Mouse (Mus musculus) layer of hippocampus, postnatal 10 days (tissue): ENCODE measurements around the gene G430095P16Rik. TPM values are rescaled to one million over a fixed set of nuclear protein-coding genes. Genes with fewer than 3 reads are reported as not detected.

Experiments
- DNase-seq, 2 experiments: peaks; one replicate each; pipeline ENCODE4 v3.0.0; 2021; ENCODE audit warnings: low spot score in 2 of 2
- total RNA-seq, 2 experiments: library from RNA; stranded (reverse); gene quantifications; 2 replicates each; pipeline ENCODE4 v1.2.3; 2021

Gene G430095P16Rik
- total RNA-seq, 2 experiments from 2014 or later: not detected

DNA sequence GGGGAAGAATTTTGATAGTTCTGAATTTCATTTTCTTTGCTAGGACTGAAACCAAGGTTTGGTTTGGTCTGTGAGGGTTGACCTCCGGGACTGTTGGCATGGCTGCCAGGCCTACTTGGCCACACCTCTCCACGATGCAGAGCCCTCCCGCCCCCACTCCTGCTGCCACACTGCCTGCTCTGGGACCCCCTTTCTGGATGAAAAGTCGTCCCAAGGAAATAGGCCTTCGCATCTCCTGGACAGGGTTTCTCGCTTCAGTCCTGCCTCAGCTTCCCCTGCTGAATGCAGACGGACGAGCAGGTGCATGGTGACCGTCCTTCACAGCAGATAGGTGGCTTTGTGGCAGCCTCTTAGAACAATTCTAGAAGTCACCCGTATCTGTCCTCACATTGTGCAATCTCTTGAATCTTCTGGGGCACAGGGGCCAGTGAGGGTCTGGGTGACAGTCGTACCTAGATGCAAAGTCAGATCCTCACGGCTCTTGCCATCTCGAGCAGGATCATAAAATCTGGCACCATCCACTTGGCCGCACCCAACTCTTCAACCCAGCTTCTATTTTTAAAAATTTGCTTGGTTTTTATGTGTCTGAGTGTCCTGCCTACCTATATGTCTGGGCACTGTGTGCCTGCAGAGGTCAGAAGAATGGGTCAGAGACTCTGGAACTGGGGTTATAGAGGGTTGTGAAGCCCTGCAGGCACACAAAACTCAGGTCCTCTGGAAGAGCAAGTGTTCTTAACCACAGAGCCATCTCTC is 45.7 kb downstream of the G430095P16Rik start:
- DNase-seq: no peak

DNA sequence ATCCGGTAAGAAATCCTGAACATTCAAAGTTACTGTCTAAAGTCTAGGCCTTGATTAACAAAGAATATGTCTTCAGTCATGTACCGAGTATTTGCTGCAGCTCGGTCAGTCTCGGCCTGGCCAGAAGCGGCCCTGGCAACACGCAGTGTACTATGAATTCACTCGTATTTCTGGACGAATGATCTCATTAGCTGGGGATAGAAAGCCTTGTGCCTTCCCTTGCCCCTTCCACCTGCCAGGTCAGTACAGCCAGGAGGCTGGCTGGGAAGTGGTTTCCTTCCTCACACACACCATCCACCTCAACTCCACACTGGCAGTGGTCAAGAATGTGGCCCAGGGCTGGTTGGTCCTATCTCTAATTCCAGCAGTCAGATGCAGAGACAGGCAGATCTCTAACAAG is 46.5 kb downstream of the G430095P16Rik start:
- DNase-seq: no peak

DNA sequence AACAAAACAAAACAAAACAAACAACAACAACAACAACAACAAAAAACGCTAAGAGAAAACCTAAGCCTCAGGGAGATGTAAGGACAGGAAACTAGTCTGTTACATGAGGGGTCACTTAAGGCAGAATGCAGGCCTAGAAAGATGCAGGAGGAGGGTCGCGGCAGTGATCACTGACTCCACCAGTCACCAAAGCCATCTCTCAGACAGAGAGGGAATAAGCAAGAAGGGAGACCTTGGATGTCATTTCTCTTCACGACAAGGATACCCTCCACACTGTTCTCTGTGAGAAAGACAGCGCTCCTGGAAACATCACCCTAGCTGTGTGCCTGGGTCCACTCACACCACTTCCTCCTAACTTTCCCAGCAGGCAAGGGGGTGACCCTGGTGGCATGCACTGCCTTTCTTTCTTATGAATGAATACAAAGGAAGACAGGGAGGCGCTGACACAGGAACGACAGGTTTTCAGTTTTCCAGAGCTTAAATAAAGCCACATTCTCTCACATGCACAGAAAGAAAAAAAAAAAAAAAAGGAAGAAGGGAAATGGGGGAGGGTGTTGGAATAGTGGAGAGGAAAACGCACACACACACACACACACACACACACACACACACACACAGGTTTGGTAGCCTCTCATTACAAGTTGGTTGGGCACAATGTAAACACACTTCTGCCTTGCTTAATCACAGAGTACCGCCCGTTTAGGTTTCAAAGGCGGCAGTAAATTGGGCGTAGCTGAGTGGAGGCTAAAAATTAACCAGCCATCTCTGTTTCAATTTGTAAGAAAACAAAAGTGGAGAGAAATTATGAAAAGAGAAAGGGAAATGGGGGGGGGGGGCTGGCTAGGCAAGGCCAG is 47.5 kb downstream of the G430095P16Rik start:
- no peak for DNase-seq

DNA sequence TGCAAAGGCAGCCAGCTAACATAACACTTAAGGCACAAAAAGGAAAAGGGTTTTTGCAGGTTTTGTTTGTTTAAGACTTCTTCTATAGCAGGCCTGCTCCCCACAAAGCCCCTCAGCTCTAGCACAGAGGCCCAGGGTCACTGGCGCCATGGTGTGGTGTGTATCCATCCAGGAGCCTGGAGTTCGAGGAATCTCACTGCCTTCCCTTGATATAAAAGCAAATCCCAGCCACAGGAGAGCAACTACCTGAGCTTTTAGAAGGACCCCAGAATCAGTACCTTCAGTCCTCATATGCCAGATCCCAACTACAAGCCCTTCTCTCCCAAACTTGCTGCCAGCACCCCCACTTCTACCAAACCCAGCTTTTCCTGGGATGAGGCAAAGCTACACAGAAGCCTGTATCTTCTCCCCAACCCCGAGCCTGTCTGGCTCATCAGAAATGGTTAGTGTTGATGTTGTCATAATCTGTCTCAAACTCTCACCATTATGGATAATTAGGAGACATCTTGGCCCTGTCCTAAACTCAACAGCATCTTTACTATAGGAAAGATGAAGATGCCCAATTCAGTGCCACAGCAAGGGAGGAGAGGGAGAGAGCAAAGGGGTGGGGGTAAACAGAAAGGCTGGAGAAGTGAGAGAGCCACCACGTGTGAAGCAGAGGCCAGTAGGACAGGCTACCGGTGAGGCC is 48.3 kb downstream of the G430095P16Rik start:
- no peak for DNase-seq

DNA sequence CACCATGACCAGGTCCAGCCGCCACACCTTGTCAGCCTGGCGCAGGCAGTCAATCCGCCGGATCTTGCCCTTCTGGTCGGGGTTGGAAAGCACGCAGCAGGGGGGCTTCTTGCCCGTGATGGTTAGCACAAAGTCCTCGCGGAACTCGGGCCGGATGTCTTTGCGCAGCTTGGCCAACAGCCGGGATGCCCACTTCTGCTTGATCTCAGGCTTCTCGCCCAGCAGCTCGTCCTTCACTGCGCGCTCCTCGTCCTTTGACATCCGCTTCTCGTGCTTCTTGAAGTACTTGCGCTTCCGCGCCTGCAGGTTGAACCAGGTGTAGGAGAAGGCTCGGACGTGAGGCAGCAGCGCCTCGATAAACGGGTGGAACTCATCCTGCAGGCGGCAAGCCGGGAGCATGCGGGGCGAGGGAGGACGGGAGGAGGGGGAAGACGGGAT is 49.2 kb downstream of the G430095P16Rik start:
- peak in 1 of 2 experiments; percentile 64 for DNase-seq

DNA sequence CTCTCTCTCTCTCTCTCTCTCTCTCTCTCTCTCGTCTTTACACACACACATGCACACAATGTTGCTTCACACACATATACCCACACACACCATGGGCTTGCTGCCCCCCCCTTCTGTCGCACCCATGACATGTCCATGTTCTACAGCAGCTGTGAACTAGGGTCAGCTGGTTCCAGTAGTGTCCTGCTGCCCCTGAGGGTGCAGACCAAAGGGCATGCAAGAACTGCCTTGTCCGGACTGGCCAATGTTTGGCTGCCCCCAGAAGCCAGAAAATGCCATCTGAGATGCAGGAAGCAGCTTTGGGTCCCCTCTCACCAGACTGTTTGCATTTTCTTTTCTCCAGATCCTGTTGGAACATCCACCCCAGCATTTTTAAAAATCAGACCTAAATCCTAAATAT is 49.8 kb downstream of the G430095P16Rik start:
- DNase-seq: no peak

DNA sequence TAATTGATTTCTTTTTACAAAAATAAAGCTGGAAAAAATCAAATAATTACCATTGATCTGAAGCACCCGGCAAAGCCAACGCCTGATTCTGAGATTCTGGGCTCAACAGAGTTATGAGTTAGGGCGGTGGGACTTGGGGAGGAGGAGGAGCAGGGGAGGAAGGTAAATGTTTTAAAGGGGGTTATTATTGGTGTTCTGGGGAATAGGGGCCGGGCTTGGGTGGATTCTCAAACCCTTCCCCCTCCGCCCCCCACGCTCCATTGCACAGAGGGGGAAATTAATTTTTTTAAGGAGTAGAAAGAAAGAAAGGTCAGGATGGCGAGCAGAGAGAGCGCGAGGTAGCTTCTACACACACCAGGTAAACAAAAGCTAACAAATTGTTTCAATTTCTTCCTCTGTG is 50.5 kb downstream of the G430095P16Rik start:
- DNase-seq: no peak

DNA sequence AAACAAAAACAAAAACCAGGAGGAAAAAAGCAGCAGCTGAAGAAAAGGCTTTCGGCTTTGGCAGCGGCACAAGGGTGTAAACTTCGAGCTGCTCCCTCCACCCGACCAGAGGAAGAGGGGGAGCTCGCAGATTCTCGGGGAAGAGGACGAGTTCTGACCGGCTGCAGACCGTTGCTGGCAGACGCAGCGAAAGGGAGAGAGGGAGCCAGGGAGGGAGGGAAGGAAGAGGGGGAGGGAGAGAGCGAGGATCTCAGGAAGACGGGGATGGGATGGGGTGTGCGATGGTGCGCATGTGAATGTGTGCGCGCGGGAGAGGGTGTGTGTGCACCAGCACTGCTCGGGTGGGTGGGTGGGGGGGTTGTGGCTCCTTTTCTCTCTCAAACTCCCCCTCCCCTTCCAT is 51.0 kb downstream of the G430095P16Rik start:
- peak; percentile 81 to 83 for DNase-seq

DNA sequence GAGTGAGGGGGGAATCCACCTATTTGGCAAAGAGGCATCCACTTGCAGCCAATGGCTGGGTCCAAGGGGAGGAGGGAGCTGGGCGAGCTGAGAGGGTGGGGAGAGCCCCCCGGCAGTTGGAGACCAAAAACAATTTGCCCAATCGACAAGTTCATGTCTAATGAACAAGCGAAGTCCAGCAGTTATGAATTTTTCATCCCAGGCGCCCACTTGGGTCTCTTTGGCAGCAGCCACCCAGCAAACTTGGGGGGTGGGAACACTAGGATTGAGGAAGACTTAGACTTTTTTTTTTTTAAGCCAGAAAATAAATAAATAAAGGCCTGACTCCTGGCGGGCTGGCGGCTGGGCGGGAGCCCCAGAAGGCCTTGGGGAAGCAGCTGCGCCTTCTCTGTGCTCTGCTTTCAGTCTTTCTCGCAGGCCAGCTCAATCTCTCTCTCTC is 51.7 kb downstream of the G430095P16Rik start:
- peak; percentile 73 to 84 for DNase-seq

DNA sequence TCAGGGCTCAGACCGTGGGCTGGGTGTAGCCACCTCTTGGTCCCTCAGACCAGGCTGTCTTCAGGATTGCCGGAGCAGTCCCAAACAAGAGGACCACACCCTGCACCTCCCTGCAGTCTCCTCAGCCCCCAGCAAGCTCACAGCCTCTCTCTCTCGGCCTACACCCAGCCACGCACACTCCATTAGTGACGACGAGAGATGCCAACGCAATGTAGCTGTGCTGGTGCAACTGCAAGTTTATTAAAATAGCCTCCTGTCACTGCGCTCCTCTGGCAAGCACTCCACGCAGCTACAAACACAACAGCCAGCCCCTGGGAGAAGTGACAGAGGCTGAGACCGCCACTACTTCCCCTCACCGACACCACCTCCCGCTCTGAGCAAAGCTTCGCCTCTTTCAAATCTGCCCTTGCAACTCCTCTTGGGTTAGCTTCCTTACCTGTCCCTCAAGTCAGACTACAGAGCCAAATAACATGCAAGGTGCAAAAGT is 52.3 kb downstream of the G430095P16Rik start:
- no peak for DNase-seq

DNA sequence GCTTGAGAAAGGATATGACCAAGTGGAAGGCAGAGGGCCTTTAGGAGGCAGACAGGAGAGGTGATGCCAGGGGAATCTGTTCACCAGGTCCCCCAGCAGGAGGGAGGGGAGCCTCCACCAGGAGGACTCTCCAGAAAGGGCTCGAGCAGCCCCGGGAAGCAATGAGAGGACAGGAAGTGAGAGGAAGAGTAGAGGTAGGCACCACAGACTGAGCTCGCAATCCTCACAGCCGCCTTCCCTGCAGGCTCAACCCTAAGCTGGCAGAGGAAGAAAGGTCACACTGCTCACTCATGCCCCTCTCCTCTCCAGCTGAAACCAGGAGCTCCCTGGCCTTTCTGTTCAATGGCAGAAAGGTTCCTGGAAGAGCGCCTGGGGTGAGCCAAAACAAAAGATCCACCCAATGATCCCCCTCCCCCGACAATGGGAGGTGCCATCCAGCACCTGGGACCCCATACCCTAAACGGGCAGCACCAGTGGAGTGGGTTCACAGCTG is 52.9 kb downstream of the G430095P16Rik start:
- no peak for DNase-seq

Other genes with a start within 250 kb of the G430095P16Rik start
- gene Ier2, start 60.2 kb upstream of the G430095P16Rik start, total RNA-seq: 10 to 100 TPM; 10.8 to 12.7 TPM
- gene Trmt1, start 36.7 kb upstream of the G430095P16Rik start, total RNA-seq: 100 to 1,000 TPM in 1 of 2 experiments, 10 to 100 TPM in 1; 99.8 to 105 TPM
- gene Nacc1, start 35.1 kb upstream of the G430095P16Rik start, total RNA-seq: 10 to 100 TPM; 73.7 to 75.3 TPM
- gene Lyl1, start 21.6 kb upstream of the G430095P16Rik start, total RNA-seq: 1 to 10 TPM; 4.0 to 5.4 TPM
- 100 to 1,000 TPM; 607 to 678 TPM for gene Nfix, start 77.3 kb downstream of the G430095P16Rik start, total RNA-seq
- 1 to 10 TPM; 6.7 to 7.4 TPM for gene Dand5, start 99.8 kb downstream of the G430095P16Rik start, total RNA-seq
- gene Gadd45gip1, start 108.5 kb downstream of the G430095P16Rik start, total RNA-seq: 10 to 100 TPM; 18.6 to 19.8 TPM
- gene Rad23a, start 117.7 kb downstream of the G430095P16Rik start, total RNA-seq: 10 to 100 TPM; 55.5 to 64.9 TPM
- gene Calr, start 123.9 kb downstream of the G430095P16Rik start, total RNA-seq: 100 to 1,000 TPM; 444 to 464 TPM
- 10 to 100 TPM; 63.2 to 65.0 TPM for gene Farsa, start 134.0 kb downstream of the G430095P16Rik start, total RNA-seq
- gene Syce2, start 149.1 kb downstream of the G430095P16Rik start, total RNA-seq: 10 to 100 TPM; 33.5 to 39.1 TPM
- gene Gcdh, start 170.9 kb downstream of the G430095P16Rik start, total RNA-seq: 10 to 100 TPM; 31.5 to 33.0 TPM
- gene Klf1, start 178.9 kb downstream of the G430095P16Rik start, total RNA-seq: not detected
- gene Dnase2a, start 185.6 kb downstream of the G430095P16Rik start, total RNA-seq: 1 to 10 TPM; 4.2 to 5.2 TPM
- gene Mast1, start 214.4 kb downstream of the G430095P16Rik start, total RNA-seq: 100 to 1,000 TPM; 162 to 169 TPM
- 1 to 10 TPM; 3.1 to 3.6 TPM for gene Rtbdn, start 224.0 kb downstream of the G430095P16Rik start, total RNA-seq
- not detected for gene Gm49661, start 246.4 kb downstream of the G430095P16Rik start, total RNA-seq
- gene Prdx2, start 246.6 kb downstream of the G430095P16Rik start, total RNA-seq: 100 to 1,000 TPM; 492 to 505 TPM
- 10 to 100 TPM; 36.8 to 44.3 TPM for gene Rnaseh2a, start 246.8 kb downstream of the G430095P16Rik start, total RNA-seq